Mouse (Mus musculus) heart, adult 2 months (tissue): ENCODE data around the gene Slc2a4. TPM values are rescaled to one million over a fixed set of nuclear protein-coding genes. Genes with fewer than 3 reads are reported as not detected.

Source experiments
- DNase-seq, 2 experiments: peaks; one replicate each; pipeline ENCODE4 v3.0.0; 2021
- H3K27ac ChIP-seq: fragments of 200-600 bp; 2 replicates; pipeline ENCODE4 v1.8.1; 2022
- H3K27me3 ChIP-seq: fragments of 200-500 bp; 2 replicates; pipeline ENCODE4 v1.6.1; 2012; ENCODE audit warnings: mild to moderate bottlenecking, low read length, inconsistent platforms, mixed read lengths; ENCODE audit not compliant: control insufficient read depth, insufficient read depth
- H3K36me3 ChIP-seq: fragments of 200-500 bp; 2 replicates; pipeline ENCODE4 v1.6.1; 2012; ENCODE audit warnings: low read length, inconsistent platforms; ENCODE audit not compliant: control insufficient read depth, insufficient read depth
- H3K4me1 ChIP-seq: fragments of 200-500 bp; 2 replicates; pipeline ENCODE4 v1.6.1; 2011; ENCODE audit warnings: low read length; ENCODE audit not compliant: control insufficient read depth, insufficient read depth
- H3K4me3 ChIP-seq: fragments of 200-600 bp; 2 replicates; pipeline ENCODE4 v1.8.1; 2022
- H3K79me2 ChIP-seq: fragments of 200-500 bp; replicated peaks from 2 replicates; pipeline ENCODE4 v1.6.1; 2012; ENCODE audit warnings: mild to moderate bottlenecking, inconsistent platforms, low read length, moderate library complexity, mixed read lengths; ENCODE audit not compliant: control insufficient read depth, insufficient read depth
- H3K9ac ChIP-seq: fragments of 200-500 bp; 2 replicates; pipeline ENCODE4 v1.6.1; 2012; ENCODE audit warnings: low read depth, mild to moderate bottlenecking, control low read depth, inconsistent platforms, low read length, mixed read lengths
- CTCF ChIP-seq: fragments of 200-600 bp; IDR thresholded peaks from 2 replicates; pipeline ENCODE4 v1.8.1; 2022; ENCODE audit warnings: antibody characterized with exemption, mild to moderate bottlenecking, moderate library complexity
- EP300 ChIP-seq: fragments of 200-500 bp; IDR thresholded peaks from 2 replicates; pipeline ENCODE4 v1.6.1; 2011; ENCODE audit warnings: low read depth, low read length, control low read depth; ENCODE audit not compliant: insufficient read depth
- POLR2A ChIP-seq: fragments of 200-500 bp; IDR thresholded peaks from 2 replicates; pipeline ENCODE4 v1.6.1; 2011; ENCODE audit warnings: mild to moderate bottlenecking, low read depth, low read length, control low read depth; ENCODE audit not compliant: insufficient read depth
- WGBS: fragments of 180-500 bp; shearing (Covaris S2); methylation state at CpG from one replicate; pipeline ENCODE4 v1.1.7; 2018; 5-methylcytosine and 5-hydroxymethylcytosine counted together
- intact Hi-C: fragments of 180-260 bp; cut with DNase I; formaldehyde crosslinking; loops from one replicate; pipeline ENCODE4 v1.15.1; 2025
- microRNA-seq, 2 experiments: library from miRNA; unstranded; fragments of <30 nt; microRNA quantifications; one replicate each; pipeline ENCODE4 v1.2.0; 2021
- polyA plus RNA-seq: library from polyadenylated mRNA; depleted of rRNA; stranded (reverse); fragments of >200 nt; gene quantifications from 2 replicates; pipeline ENCODE4 v1.2.3, GENCODE M21; 2012; rRNA removed
- total RNA-seq, 2 experiments: library from RNA; stranded (reverse); gene quantifications; 2 replicates each; pipeline ENCODE4 v1.2.3; 2021

The Slc2a4 gene
- total and polyA plus RNA-seq, 3 experiments, result 363 to 516 (median 456) TPM

GRCm38 (mm10) chr11:69894671-69895070, 53.3 kb downstream of the Slc2a4 start:
- no peak for TF ChIP-seq POLR2A
- TF ChIP-seq EP300, result no peak
- TF ChIP-seq CTCF, result no peak
- no peak overlapping the region for H3K9ac ChIP-seq
- no peaks in the 10 kb centered on the region for H3K4me1 ChIP-seq
- DNase-seq, result peak in 1 of 2 experiments; percentile 62
- H3K27ac ChIP-seq, result no peak overlapping the region
- no peaks in the 10 kb centered on the region for H3K36me3 ChIP-seq
- no peaks in the 10 kb centered on the region for H3K79me2 ChIP-seq
- no peaks in the 10 kb centered on the region for H3K27me3 ChIP-seq
- intact Hi-C loops, result no loop called here
- WGBS, result 51% methylated on average over 5 of the region's 5 CpGs
- no peak overlapping the region for H3K4me3 ChIP-seq

Small RNAs within 50 kb of the gene (microRNA-seq; reads per million reads assigned to microRNA genes)
- 0 to 0.39 reads per million in 2 experiments for gene Gm44349

Other genes with a start within 250 kb of the Slc2a4 start
Only the 30 nearest of the 33 such genes appear.
- gene Zbtb4, start 182.3 kb downstream of the Slc2a4 start, total RNA-seq, result 10 to 100 TPM; 42.9 to 47.9 TPM
- gene Zbtb4, start 182.3 kb downstream of the Slc2a4 start, polyA plus RNA-seq, result 19.8 and 25.4 TPM in 2 replicates
- 1 to 10 TPM; 4.1 TPM for gene Chrnb1, start 152.2 kb downstream of the Slc2a4 start, total RNA-seq
- gene Chrnb1, start 152.2 kb downstream of the Slc2a4 start, polyA plus RNA-seq, result 10.3 and 16.4 TPM in 2 replicates
- gene Fgf11, start 146.3 kb downstream of the Slc2a4 start, total RNA-seq, result 1 to 10 TPM; 1.9 to 2.5 TPM
- gene Fgf11, start 146.3 kb downstream of the Slc2a4 start, polyA plus RNA-seq, result 3.3 and 4.3 TPM in 2 replicates
- gene Tmem102, start 142.6 kb downstream of the Slc2a4 start, total RNA-seq, result under 1 TPM; 0.25 to 0.29 TPM
- 0.44 and 0.47 TPM in 2 replicates for gene Tmem102, start 142.6 kb downstream of the Slc2a4 start, polyA plus RNA-seq
- not detected for gene Gm39566, start 132.9 kb downstream of the Slc2a4 start, total RNA-seq
- gene Gm39566, start 132.9 kb downstream of the Slc2a4 start, polyA plus RNA-seq, result 0.02 and 0.09 TPM in 2 replicates
- not detected for gene Spem2, start 129.7 kb downstream of the Slc2a4 start, total RNA-seq
- 0.15 and 0.20 TPM in 2 replicates for gene Spem2, start 129.7 kb downstream of the Slc2a4 start, polyA plus RNA-seq
- not detected for gene Spem1, start 126.0 kb downstream of the Slc2a4 start, total RNA-seq
- 0.23 and 0.32 TPM in 2 replicates for gene Spem1, start 126.0 kb downstream of the Slc2a4 start, polyA plus RNA-seq
- gene Nlgn2, start 110.4 kb downstream of the Slc2a4 start, total RNA-seq, result 1 to 10 TPM; 3.4 to 5.0 TPM
- gene Nlgn2, start 110.4 kb downstream of the Slc2a4 start, polyA plus RNA-seq, result 6.0 and 6.7 TPM in 2 replicates
- 100 to 1,000 TPM; 214 to 254 TPM for gene Tmem256, start 109.7 kb downstream of the Slc2a4 start, total RNA-seq
- gene Tmem256, start 109.7 kb downstream of the Slc2a4 start, polyA plus RNA-seq, result 308 and 350 TPM in 2 replicates
- gene Plscr3, start 101.8 kb downstream of the Slc2a4 start, total RNA-seq, result 10 to 100 TPM; 21.2 to 22.4 TPM
- gene Plscr3, start 101.8 kb downstream of the Slc2a4 start, polyA plus RNA-seq, result 45.3 and 48.3 TPM in 2 replicates
- not detected for gene Tnk1, start 89.5 kb downstream of the Slc2a4 start, total RNA-seq
- 0.20 and 0.68 TPM in 2 replicates for gene Tnk1, start 89.5 kb downstream of the Slc2a4 start, polyA plus RNA-seq
- gene Tmem95, start 70.2 kb downstream of the Slc2a4 start, total RNA-seq, result not detected
- not detected in 2 replicates for gene Tmem95, start 70.2 kb downstream of the Slc2a4 start, polyA plus RNA-seq
- 1 to 10 TPM; 2.3 to 2.6 TPM for gene Kctd11, start 66.8 kb downstream of the Slc2a4 start, total RNA-seq
- 2.9 TPM in 2 replicates for gene Kctd11, start 66.8 kb downstream of the Slc2a4 start, polyA plus RNA-seq
- 1 to 10 TPM in 1 of 2 experiments, under 1 TPM in 1; 0.65 to 1.1 TPM for gene Acap1, start 52.6 kb downstream of the Slc2a4 start, total RNA-seq
- gene Acap1, start 52.6 kb downstream of the Slc2a4 start, polyA plus RNA-seq, result 1.7 and 3.3 TPM in 2 replicates
- under 1 TPM; 0.23 to 0.34 TPM for gene 2810408A11Rik, start 47.2 kb downstream of the Slc2a4 start, total RNA-seq
- 0.15 and 0.41 TPM in 2 replicates for gene 2810408A11Rik, start 47.2 kb downstream of the Slc2a4 start, polyA plus RNA-seq
- gene Neurl4, start 47.1 kb downstream of the Slc2a4 start, total RNA-seq, result 10 to 100 TPM; 42.6 to 47.1 TPM
- gene Neurl4, start 47.1 kb downstream of the Slc2a4 start, polyA plus RNA-seq, result 31.5 and 54.1 TPM in 2 replicates
- 10 to 100 TPM; 27.2 to 28.4 TPM for gene Gps2, start 34.3 kb downstream of the Slc2a4 start, total RNA-seq
- 53.9 and 63.9 TPM in 2 replicates for gene Gps2, start 34.3 kb downstream of the Slc2a4 start, polyA plus RNA-seq
- 100 to 1,000 TPM; 397 to 444 TPM for gene Eif5a, start 26.2 kb downstream of the Slc2a4 start, total RNA-seq
- gene Eif5a, start 26.2 kb downstream of the Slc2a4 start, polyA plus RNA-seq, result 360 and 540 TPM in 2 replicates
- gene Ybx2, start 12.4 kb downstream of the Slc2a4 start, total RNA-seq, result 10 to 100 TPM; 16.7 to 22.6 TPM
- gene Ybx2, start 12.4 kb downstream of the Slc2a4 start, polyA plus RNA-seq, result 64.2 and 66.2 TPM in 2 replicates
- gene Cldn7, start 16.6 kb upstream of the Slc2a4 start, total RNA-seq, result not detected
- gene Cldn7, start 16.6 kb upstream of the Slc2a4 start, polyA plus RNA-seq, result 0.50 and 3.5 TPM in 2 replicates
- gene Ctdnep1, start 33.0 kb upstream of the Slc2a4 start, total RNA-seq, result 100 to 1,000 TPM; 143 to 144 TPM
- gene Ctdnep1, start 33.0 kb upstream of the Slc2a4 start, polyA plus RNA-seq, result 138 and 190 TPM in 2 replicates
- 10 to 100 TPM; 39.0 to 42.2 TPM for gene Elp5, start 34.3 kb upstream of the Slc2a4 start, total RNA-seq
- gene Elp5, start 34.3 kb upstream of the Slc2a4 start, polyA plus RNA-seq, result 61.6 and 78.5 TPM in 2 replicates
- gene Gabarap, start 43.0 kb upstream of the Slc2a4 start, total RNA-seq, result 100 to 1,000 TPM; 284 to 340 TPM
- 469 and 750 TPM in 2 replicates for gene Gabarap, start 43.0 kb upstream of the Slc2a4 start, polyA plus RNA-seq
- gene Phf23, start 47.6 kb upstream of the Slc2a4 start, total RNA-seq, result 10 to 100 TPM; 18.1 to 22.8 TPM
- 11.5 and 17.6 TPM in 2 replicates for gene Phf23, start 47.6 kb upstream of the Slc2a4 start, polyA plus RNA-seq
- 1 to 10 TPM; 4.1 to 4.9 TPM for gene Dvl2, start 52.4 kb upstream of the Slc2a4 start, total RNA-seq
- 6.1 and 7.4 TPM in 2 replicates for gene Dvl2, start 52.4 kb upstream of the Slc2a4 start, polyA plus RNA-seq
- gene Acadvl, start 67.2 kb upstream of the Slc2a4 start, total RNA-seq, result 1,000 to 10,000 TPM; 1,139 to 1,355 TPM
- 701 and 889 TPM in 2 replicates for gene Acadvl, start 67.2 kb upstream of the Slc2a4 start, polyA plus RNA-seq
- gene Dlg4, start 68.8 kb upstream of the Slc2a4 start, total RNA-seq, result 1 to 10 TPM; 5.2 to 5.7 TPM
- 6.9 and 9.8 TPM in 2 replicates for gene Dlg4, start 68.8 kb upstream of the Slc2a4 start, polyA plus RNA-seq
- not detected for gene Asgr1, start 105.9 kb upstream of the Slc2a4 start, total RNA-seq
- gene Asgr1, start 105.9 kb upstream of the Slc2a4 start, polyA plus RNA-seq, result 0.50 TPM in 1 of 2 replicates, not detected in the other
- gene Asgr2, start 144.5 kb upstream of the Slc2a4 start, total RNA-seq, result under 1 TPM in 1 of 2 experiments, not detected in 1; 0.16 TPM
- gene Asgr2, start 144.5 kb upstream of the Slc2a4 start, polyA plus RNA-seq, result 0.31 and 0.56 TPM in 2 replicates
- gene Mgl2, start 182.1 kb upstream of the Slc2a4 start, total RNA-seq, result 1 to 10 TPM; 5.6 to 6.7 TPM
- 7.4 and 9.7 TPM in 2 replicates for gene Mgl2, start 182.1 kb upstream of the Slc2a4 start, polyA plus RNA-seq